Mouse (Mus musculus): ENCODE data around the gene Dbf4.

Dbf4 gene

DNA sequence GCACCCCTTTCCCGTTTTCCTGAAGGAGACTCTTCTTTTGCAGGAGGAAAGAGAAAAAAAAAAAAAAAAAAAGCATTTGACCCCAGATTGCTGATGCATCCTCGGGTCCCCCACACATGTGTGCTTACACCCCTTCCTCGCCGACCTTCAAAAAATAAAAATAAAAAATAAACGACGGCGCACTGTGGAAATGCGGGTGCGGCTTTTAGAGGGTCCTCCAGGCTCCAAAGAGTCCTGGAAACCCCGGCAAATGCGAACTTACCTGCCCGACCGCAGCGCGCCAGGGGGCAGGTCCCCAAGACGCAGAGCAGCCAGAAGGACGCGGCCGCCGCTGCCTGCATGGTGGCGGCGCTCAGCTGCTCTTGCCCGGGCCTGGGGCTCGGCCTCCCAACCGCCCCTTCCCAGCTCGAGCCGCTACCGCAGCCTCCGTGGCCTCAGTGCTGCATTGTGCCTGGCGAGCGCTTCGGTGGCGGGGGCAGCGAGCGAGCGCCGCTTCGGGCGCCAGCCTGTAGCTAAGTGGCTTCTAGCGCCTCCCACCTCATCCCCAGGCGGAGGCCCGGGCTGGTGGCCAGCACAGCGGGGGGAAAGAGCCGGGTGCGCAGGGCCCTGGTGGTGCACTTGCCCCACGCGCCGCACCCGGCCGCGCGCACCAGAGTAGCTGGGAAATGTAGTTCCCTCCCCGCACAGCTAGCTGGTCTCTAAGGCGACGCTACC lies 54.7 kb downstream of the Dbf4 start, which contains the start of gene Adam22:
Gene Adam22, minus strand, starts transcription at position 547 of the 714 bp plus-strand sequence.
- in situ Hi-C loops (cut with MboI; ENCODE audit: unreplicated experiment in 2 of 2), result no loop called here

DNA sequence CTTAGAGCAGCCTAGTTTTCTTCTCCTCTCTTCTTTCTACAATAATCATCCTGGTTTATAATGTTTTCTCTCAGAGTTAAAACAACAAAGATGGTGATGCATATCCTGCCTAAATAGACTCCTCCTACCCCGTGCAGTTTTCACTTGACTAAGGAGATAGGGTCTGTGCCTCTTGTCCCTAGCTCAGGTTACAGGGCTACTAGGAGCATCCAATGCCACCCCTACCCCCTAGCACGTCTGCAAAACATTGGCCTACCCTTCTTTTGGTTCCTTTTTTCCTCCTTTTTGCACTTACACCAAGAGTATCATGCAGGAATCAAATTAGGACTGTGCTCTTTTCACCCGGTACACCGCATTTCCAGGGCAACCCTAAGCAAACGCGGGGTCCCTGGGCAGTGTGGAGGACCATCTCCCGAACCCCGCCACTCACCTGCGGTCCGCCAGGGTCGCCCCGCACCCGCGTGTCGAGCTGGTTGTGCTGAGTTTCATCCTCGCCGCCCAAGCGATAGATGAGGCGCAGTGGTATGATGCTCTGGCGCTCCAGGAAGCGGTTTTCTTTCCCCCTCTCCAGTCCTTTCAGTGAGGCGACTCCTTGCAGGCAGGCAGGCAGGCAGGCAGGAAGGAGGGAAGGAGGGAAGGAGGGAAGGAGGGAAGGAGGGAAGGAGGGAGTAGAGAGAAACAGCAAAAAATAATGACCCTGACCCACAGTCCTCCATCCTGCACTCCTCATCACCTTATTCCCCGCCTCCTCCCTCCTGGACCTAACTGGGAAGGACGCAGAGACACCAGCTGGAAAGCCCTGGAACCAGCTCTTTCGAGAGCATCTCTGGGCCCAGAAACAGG lies 55.5 kb downstream of the Dbf4 start:
- in situ Hi-C loops (cut with MboI; ENCODE audit: unreplicated experiment in 2 of 2), result no loop called here

DNA sequence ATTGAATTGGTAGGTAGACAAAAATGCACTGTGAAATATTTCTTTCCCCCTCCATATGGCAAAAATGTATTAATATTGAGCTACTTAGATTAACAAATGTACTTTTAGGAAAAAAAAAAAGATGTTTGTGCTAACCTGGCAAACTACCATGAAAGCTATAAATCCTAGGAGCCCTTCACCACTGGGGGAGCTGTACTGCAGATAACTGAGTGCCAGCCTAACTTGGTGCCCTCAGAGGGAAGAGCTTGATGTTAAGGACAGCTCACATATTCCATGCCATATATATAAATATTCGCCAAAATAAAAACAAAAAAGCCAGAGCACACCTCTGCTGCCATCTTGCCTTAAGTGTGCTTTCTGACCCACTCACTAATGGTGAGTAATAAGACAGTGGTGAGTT lies 60.2 kb downstream of the Dbf4 start:
- in situ Hi-C loops (cut with MboI; ENCODE audit: unreplicated experiment in 2 of 2), result no loop called here

DNA sequence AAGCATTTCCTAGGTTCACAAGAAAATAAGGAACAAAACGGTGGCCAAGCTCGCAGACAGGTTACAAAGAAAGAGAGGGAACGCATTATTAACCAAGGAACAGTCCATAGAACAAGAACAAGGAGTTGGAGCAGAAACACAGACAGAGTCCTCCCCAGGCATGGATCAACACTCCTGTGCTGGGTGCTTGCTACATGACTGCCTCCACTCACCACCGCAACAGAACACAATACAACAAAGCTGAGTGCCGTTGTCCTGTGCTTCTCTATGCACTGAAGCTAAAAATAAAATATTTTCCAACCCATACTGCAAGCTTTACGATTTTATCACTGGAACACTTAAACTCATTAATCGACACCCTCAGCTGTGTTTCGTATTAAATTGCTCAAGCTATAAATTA lies 64.8 kb downstream of the Dbf4 start:
- in situ Hi-C loops (cut with MboI; ENCODE audit: unreplicated experiment in 2 of 2), result no loop called here

DNA sequence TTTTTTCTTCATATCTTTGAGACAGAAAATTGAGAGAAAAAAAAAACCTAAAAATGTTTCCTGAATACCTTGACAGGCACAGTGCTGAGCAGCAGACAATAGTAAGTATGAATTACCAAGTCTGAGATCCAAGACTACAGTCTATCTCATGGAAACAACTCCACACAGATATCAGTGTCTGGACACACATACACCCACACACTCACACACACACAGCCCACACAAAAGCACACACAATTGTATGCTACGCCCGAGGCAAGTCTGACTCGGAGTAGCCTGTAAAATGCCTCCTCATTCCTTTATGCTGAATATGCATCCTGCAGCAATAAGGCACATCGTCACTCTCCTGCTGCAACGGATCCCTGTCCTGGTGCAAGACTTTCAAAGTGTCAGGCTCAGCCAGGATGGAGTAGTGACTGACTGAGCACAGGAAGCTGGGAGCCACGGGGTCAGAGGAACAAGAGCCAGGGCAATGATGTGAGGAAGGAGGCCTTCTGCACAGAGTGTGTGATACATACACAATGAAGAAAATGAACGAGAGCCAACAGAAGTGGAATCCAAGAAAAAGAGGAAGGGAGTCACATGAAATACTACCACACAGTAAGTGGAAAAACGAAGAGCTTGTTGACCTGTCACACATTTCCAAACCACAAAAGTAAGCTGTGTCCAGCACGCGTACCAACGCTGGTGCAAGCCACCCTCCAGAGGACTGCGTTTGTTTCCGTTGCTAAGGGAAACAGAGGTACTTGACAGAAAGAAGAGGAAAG lies 65.4 kb downstream of the Dbf4 start:
- in situ Hi-C loops (cut with MboI; ENCODE audit: unreplicated experiment in 2 of 2), result no loop called here

DNA sequence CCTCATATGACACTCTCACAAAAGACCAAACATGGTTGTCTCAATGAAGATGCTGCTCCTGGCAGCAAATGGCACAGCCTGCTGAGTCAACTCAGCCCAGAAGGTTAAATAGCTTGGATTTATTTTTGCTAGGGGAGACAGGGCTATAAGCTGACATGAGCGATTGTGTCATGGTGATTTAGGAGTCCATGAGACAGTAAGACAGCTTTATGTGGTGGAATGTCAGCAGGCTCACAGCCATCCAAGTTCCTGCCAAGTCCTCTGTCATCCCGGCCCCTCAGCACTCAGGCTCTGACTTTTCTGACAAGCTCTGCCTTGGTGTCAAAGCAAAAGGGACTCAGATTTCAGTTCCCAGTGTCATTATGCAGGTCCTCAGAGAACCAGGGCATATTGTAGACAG lies 66.2 kb downstream of the Dbf4 start:
- in situ Hi-C loops (cut with MboI; ENCODE audit: unreplicated experiment in 2 of 2), result no loop called here

DNA sequence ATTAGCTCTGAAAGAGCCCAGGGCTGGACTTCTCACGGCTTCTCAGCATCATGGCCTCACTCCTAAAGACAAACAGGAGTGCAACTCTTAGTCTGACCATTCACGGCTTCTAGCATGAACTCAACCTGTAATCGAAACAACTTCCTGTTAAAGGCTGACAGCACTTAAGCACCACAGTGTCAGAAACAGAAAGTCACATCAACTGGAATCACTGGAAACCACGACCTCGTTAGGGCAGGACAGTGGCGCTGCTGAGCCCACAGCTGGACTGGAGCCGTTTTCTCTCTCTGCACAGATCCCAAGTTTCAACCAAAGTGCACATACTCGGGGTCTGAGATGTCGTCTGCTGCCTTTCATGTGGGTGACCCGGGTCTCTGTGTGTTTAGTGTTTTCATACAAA lies 73.0 kb downstream of the Dbf4 start:
- in situ Hi-C loops (cut with MboI; ENCODE audit: unreplicated experiment in 2 of 2), result no loop called here
